Mouse (Mus musculus) cerebellum, adult 11 months (tissue): ENCODE measurements around the gene Neurod2.

Experiments
- DNase-seq: peaks from one replicate; pipeline ENCODE4 v3.0.0; 2022

Gene Neurod2

DNA sequence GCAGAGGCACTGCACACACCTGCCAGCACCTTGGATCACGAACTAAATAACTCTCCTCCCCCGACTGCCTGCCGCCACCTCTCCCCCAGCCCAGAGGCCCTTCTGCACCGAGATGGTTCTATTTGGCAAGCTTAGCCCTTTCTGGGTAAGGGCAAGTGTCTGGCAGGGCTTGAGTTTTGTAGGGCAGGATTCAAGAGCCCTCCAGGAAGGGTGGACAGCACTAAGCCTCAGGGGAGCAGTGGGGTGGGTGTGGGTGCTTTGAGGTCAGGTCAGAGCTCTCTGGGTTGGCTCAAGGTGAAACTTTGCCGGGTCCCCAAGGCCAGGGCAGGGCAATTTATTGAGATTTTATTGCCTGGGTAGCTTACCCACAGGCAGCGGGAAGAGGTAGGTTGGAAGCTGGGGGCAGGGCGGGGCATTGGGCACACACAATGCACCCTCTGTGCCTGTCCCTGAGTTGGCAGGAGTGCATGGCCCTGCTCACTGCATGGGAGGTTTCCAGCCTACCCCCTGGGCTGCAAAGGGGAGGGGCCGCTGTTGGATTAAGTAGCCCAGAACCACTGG is 24.3 kb upstream of the Neurod2 start:
- DNase-seq: no peak

DNA sequence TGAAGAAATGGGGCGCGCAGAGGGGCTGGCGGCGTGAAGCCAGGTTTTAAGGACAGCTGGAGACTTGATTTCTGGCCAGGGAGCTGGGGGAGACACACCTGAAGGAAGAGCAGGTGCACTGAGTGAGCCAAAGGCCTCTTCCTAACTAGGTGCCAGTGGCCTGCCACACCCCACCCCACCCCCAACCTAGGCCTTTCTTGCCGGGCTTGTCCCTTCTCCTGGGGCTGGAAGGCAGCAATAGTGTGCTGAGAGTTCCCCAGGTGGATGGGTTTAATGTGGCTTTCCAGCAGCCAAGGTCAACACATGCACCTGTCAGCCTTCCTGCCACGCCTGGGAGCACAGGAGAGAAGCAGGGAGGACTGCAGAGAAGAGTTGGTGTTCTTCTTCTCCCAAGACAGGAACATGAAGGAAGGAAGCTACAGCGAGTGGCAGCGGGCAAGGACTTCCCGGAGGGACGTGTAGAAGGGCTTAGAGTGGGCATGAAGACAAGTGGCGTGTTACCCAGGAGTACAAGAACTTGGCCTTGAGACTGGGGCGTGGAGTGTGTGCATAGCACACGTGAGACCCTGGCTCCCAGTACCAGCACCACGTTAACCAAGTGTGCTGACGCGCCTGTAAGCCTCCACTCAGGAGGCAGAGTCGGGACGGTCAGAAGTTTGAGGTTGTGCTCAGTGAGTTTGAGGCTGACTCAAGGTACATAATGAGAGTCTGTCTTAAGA is 23.0 kb upstream of the Neurod2 start:
- DNase-seq: no peak

DNA sequence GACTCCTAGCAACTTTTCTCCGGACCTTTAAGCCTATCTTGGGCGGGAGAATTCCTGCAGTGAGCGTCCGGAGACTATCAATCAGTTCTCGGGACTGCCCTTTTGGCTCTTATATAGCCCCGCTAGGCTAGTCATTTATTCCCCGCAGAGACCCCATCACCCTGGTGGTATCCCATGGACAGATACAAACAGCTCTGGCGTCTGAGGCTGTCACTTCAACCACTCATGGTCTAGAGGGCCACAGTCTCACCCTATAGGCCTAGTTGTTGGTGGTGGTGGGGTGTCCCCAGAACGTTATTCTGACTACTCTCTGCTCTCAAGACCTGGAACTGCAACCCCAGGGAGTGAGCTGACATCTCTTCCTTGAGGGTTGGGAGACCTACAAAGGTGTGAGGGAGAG is 19.9 kb upstream of the Neurod2 start:
- no peak for DNase-seq

DNA sequence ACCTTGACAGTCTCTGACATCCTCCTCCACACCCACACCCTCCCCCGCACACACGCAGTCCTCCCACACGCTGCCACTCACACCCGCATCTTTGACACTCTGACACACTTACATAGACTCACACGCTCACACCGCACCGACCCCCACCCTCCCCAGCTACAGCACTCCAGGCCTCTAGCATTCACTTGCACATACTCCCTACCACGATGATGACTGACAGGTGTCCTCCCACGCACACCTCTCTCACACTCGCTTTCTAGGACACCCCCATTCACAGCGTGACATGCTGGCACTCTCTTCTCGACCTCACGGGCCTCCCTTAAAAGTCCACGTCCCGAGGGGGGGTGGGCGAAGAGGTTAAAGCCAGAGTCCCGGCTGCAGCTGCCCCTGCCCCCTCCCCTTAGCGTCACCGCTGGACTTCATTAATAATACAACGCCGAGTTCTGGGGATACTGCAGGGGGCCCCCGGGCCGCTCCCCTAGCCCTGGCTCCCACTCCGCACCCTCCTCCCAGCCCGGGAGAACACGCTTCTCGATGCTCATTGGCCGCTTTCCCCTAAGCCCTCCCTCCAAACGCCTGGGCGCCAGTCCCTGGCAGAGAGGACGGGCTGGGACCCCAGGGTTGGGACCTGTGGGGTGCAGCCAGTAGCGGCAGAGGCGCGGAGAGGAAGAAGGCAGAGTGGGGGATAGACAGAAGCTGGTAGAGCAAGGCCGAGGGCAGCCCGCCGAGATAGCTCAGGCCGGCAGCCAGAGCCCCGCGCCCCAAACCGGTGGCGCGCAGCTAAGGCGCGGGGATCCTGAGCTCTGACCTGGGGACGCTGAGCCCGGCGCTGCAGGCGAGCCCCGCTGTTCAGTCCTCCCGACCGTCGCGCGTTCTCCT is 18.9 kb upstream of the Neurod2 start, which contains the start of gene Ppp1r1b:
Gene Ppp1r1b (plus strand): TSS at position 322 of the 879 bp plus-strand sequence.
- peak; percentile 73 for DNase-seq

DNA sequence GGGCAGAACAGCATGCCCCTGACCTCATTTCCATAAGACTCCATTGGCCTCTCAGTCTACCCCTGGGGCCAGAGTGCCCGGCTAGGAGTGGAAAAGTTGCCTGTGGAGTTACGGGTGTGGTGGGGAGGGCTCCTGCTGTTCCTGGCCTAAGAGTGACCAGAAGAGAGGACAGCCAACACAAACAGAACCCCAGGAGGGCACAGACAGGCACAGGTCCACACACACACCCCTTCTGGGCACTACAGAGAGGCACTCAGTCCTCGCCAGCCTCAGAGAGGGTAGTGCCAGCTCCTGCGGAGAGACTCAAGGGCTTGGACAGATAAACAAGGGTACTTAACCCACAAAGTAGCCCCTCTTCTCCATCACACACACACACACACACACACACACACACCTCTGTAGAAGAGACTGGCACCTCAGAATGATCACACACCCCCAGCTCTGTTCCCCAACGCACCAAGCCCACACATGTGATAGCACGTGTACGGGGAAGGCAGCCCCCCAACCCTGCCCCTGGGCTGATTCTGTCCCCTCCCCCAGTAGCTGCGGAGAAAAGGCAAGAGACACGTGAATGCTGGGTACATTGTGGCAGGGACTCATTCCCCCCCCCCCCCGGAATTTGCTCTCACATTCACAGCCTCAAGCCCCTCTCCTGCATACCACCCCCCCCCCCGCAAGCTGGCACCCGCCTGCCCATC is 18.1 kb upstream of the Neurod2 start:
- peak; percentile 47 for DNase-seq

GRCm38 (mm10) chr11:98346168-98346567 is 16.7 kb upstream of the Neurod2 start:
- DNase-seq: no peak

DNA sequence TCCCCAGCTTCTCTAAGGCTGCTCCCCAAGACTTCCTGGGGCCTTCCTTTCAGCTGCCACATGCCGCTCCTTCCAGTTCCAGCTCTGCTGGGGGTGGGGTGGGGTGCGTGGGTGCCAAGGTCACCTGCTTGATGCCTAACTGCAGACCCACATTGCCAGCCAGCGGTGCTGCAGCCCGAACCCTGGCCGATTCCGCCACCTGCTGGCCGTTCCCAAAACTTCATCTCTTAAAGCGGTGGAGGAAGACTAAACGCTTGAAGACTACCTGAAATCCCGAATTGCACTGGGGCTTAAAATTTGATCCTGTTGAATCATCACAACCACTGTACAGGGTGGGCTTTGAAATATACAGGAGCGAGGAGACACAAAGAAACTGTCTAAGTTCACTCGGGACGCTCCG is 15.8 kb upstream of the Neurod2 start:
- peak; percentile 89 for DNase-seq

GRCm38 (mm10) chr11:98342000-98342945 is 12.8 kb upstream of the Neurod2 start:
- DNase-seq: peak; percentile 97

- no peak for DNase-seq
Observed at GRCm38 (mm10) chr11:98341174-98341573, 11.7 kb upstream of the Neurod2 start.

GRCm38 (mm10) chr11:98340597-98340996 is 11.1 kb upstream of the Neurod2 start:
- DNase-seq: no peak

- DNase-seq: peak; percentile 54
Observed at GRCm38 (mm10) chr11:98339679-98340287, 10.3 kb upstream of the Neurod2 start.

- DNase-seq: peak; percentile 62
Observed at GRCm38 (mm10) chr11:98339071-98339501, 9.6 kb upstream of the Neurod2 start.

DNA sequence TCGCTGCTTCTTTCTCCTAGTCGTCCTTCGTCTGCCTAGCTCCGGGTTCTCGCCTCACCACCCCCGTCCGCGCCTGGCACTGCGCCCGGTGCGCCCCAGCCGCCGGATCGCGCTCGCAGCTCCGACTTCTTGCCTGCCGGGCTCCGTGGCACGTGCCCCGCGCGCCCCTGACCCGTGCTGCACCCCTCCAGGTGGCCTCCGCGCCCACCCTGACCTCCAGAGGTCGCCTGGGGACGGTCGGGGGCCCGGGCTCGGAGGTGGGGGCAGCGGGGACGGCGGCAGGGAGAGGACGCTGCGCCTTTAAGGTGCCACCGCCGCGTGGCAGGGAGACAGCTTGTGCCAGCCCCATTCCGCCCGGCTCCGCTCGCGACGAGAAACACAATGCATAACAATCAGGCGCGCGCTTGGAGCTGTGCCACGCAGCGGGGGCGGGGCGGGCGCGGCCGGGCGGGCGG is 9.1 kb upstream of the Neurod2 start:
- peak; percentile 87 for DNase-seq

GRCm38 (mm10) chr11:98336245-98337107 is 7.0 kb upstream of the Neurod2 start:
- DNase-seq: peak; percentile 58

- no peak for DNase-seq
Observed at GRCm38 (mm10) chr11:98335250-98335649, 5.8 kb upstream of the Neurod2 start.

DNA sequence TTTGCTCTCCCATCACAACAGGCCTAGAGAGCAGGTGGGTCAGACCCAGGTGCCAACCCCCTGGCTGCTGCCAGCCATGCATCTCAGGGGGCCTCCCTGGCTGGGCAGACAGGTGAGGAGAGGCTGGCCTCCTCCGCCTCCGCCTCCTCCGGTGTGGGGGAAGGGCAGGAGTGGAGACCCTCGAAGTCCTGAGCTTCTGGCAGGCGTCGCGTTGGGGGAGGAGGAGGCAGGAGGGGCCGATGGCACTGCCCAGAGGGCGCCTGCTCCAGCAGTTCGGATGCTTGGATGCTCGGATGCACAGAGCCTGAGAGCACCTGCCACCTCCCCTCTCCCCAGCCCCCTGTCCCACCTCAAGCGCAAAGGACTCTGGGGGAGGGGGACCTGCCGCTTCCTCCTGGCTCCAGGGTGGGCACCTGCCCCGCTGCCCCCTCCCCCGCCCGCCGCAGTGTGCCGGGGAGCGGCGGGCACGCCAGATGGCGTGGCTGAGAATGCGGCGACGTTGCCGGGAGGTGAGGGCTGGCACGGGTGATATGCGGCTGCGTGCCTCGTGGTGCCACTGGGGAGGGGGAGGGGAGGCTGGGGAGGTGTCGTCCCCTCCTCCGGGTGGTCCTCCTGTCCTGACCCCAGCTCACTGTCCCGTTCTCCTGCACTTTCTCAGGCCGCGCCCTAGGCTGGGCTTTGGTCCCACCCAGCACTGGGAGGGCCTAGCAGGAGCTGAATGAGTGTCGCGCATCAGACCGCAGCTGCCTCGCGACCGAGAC is 4.7 kb upstream of the Neurod2 start:
- peak; percentile 77 for DNase-seq

GRCm38 (mm10) chr11:98333263-98333696 is 3.8 kb upstream of the Neurod2 start:
- DNase-seq: peak; percentile 70

- DNase-seq: no peak
Observed at GRCm38 (mm10) chr11:98332841-98333240, 3.4 kb upstream of the Neurod2 start.

- DNase-seq: no peak
Observed at GRCm38 (mm10) chr11:98332186-98332585, 2.7 kb upstream of the Neurod2 start.
